Mouse (Mus musculus) heart, postnatal 0 days (tissue): ENCODE measurements around the gene Armh3.

Experiments used
- CTCF ChIP-seq: IDR thresholded peaks from 2 replicates; pipeline ENCODE4 v1.5.1; 2016; ENCODE audit warnings: antibody characterized with exemption, control low read depth, low read depth
- EP300 ChIP-seq: IDR thresholded peaks from 2 replicates; pipeline ENCODE4 v1.6.1; 2016; ENCODE audit warnings: antibody characterized with exemption, low read depth

DNA sequence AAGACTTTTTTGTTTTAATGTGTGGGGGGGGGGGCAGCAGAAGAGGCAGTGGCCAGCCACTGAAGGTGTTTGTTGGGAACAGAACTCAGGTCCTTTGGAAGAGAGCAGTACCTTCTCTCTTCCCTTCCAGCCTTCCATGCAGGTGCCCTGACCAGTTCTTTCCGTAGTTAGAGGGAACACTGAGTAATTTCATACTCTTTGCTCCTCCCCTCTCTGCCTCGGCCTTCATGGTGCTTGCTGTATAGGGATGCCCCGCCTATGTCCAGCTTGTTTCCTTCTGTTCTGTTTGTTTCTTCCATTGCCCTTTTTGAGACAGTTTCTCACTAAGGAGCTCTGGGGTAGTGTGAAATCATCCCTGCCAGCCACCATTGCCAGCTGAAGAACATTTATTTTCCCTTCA, 212.8 kb downstream of the Armh3 start:
- TF ChIP-seq CTCF (no peak), EP300 (no peak)
